Mouse (Mus musculus): ENCODE data around the gene Pnliprp2. TPM values are rescaled to one million over a fixed set of nuclear protein-coding genes. Genes with fewer than 3 reads are reported as not detected.

The Pnliprp2 gene
- polyA plus RNA-seq, 1 experiment from 2014 or later, result not detected

Other genes with a start within 250 kb of the Pnliprp2 start
- not detected in 2 replicates for gene Ccdc172, start 247.7 kb upstream of the Pnliprp2 start, polyA plus RNA-seq (2015; fragmentation: Nextera tagmentation; extraction: Ambion mirVana)
- 0.59 TPM in 1 of 2 replicates, not detected in the other for gene Pnlip, start 107.2 kb upstream of the Pnliprp2 start, polyA plus RNA-seq (2015; fragmentation: Nextera tagmentation; extraction: Ambion mirVana)
- 0.56 and 6.8 TPM in 2 replicates for gene Pnliprp1, start 30.8 kb upstream of the Pnliprp2 start, polyA plus RNA-seq (2015; fragmentation: Nextera tagmentation; extraction: Ambion mirVana)
- gene 1700019N19Rik, start 34.7 kb downstream of the Pnliprp2 start, polyA plus RNA-seq (2015; fragmentation: Nextera tagmentation; extraction: Ambion mirVana), result not detected in 2 replicates
- gene Eno4, start 183.7 kb downstream of the Pnliprp2 start, polyA plus RNA-seq (2015; fragmentation: Nextera tagmentation; extraction: Ambion mirVana), result 1.2 and 1.3 TPM in 2 replicates
- gene Hspa12a, start 183.9 kb downstream of the Pnliprp2 start, polyA plus RNA-seq (2015; fragmentation: Nextera tagmentation; extraction: Ambion mirVana), result 52.6 and 53.0 TPM in 2 replicates

All from midbrain, embryonic 15.5 days (tissue).